Mouse (Mus musculus) forebrain, embryonic 10.5 days (tissue): ENCODE results near the gene Nbeal2. TPM values are rescaled to one million over a fixed set of nuclear protein-coding genes. Genes with fewer than 3 reads are reported as not detected.

Experiments used
- DNase-seq: peaks from one replicate; pipeline ENCODE4 v3.0.0-alpha.2; 2017; ENCODE audit warnings: low spot score; ENCODE audit errors: extremely low spot score
- H3K27ac ChIP-seq: fragments of 300-500 bp; sonication (generic); 2 replicates; pipeline ENCODE4 v1.5.1; 2016; ENCODE audit warnings: mild to moderate bottlenecking
- H3K27me3 ChIP-seq: fragments of 300-500 bp; sonication (generic); 2 replicates; pipeline ENCODE4 v1.6.1; 2016; ENCODE audit warnings: mild to moderate bottlenecking; ENCODE audit not compliant: poor library complexity, severe bottlenecking
- H3K36me3 ChIP-seq: fragments of 300-500 bp; sonication (generic); replicated peaks from 2 replicates; pipeline ENCODE4 v1.6.1; 2016; ENCODE audit warnings: mild to moderate bottlenecking, moderate library complexity
- H3K4me1 ChIP-seq: fragments of 300-500 bp; sonication (generic); 2 replicates; pipeline ENCODE4 v1.6.1; 2016
- H3K4me3 ChIP-seq: fragments of 300-500 bp; sonication (generic); 2 replicates; pipeline ENCODE4 v1.5.1; 2016; ENCODE audit warnings: mild to moderate bottlenecking, moderate library complexity
- H3K9me3 ChIP-seq: fragments of 300-500 bp; sonication (generic); 2 replicates; pipeline ENCODE4 v1.6.1; 2016; ENCODE audit warnings: mild to moderate bottlenecking, moderate library complexity
- WGBS: fragments of 180-500 bp; shearing (Covaris S2); methylation state at CpG from one replicate; pipeline ENCODE4 v1.1.7; 2016; 5-methylcytosine and 5-hydroxymethylcytosine counted together
- polyA plus RNA-seq: library from polyadenylated mRNA; unstranded; fragments of >200 nt; fragmentation: Nextera tagmentation; extraction: Ambion mirVana; gene quantifications from 2 replicates; pipeline ENCODE4 v1.2.1, GENCODE M21; 2016

Gene Nbeal2
- polyA plus RNA-seq, result 1.4 and 2.0 TPM in 2 replicates

DNA sequence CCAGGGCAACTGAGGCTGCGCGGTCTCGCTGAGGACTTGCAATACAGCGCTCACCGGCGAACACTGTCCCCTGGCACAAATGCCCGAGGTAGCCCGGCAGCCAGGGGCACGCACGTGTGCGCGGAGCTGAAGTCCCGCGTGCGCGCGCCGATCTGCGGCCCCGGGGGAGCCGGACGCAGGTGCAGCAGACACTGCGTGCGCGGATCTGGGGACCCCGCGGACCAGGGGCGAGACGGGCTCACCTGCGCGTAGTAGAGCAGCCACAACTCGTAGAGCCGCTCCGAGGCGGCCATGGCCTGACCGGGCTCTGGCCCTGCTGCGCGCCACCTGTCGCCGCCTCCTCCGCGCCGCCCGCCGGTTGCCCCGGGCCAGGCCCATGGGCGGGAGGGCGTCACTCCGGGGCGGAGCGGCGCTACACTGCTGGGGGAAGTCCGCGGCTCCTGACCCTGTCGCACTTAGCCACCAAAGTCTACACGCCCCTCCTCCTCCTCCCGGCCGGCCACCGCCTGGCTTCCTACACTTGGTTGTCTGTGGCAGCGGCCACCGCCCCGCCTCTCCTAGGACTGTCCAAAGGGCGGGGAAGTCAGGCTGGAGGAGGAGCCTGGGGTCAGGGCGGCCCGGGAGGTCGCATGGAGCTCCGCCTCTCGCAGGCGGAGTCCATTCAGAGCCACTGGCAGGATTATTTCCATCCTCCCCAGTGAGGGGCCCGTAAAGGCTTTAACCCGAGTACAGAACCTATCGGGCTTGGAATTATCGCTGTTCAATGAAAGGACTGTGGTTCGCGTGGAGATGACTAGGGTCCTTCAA lies at the start of gene Nbeal2:
TSS of gene Nbeal2 (minus strand) at position 507 of the 807 bp plus-strand sequence.
- Histone ChIP-seq H3K27me3 (peaks cover 35% of the 10 kb centered on the region), H3K4me1 (peaks cover 71% of the 10 kb centered on the region), H3K36me3 (peaks cover 6% of the 10 kb centered on the region), H3K4me3 (peak within 1 kb of the TSS; percentile 85), H3K27ac (peak within 1 kb of the TSS; percentile 87), H3K9me3 (no peaks in the 10 kb centered on the region)
- DNase-seq, result peak; percentile 91
- WGBS, result under 1% methylated on average over 75 of the region's 75 CpGs

DNA sequence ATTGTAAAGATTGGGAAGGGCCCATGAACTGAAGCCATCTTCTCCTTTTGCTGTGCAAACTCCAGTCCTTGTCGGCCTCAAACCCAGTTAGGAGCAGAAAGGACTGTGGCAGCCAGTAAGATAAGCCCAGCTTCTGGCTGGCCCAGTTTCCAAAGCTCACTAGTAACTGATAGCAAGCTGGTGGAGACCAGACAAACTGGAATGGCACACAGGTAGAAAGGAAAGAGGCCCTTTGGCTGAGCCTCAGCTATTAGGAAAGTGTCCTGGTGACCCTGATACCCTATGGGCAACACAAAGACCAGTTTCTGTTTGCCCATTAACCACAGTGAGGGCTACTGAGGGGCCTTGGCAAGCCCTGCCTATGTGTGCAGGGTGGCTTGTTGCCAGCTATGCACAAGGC lies 48.9 kb upstream of the Nbeal2 start:
- no peak for DNase-seq
- Histone ChIP-seq H3K4me3 (no peak overlapping the region), H3K9me3 (no peaks in the 10 kb centered on the region), H3K4me1 (0 out of 2 replicates have a peak, but pooled peaks cover 4% of the 10 kb centered on the region), H3K27ac (no peak overlapping the region), H3K36me3 (peaks cover 43% of the 10 kb centered on the region), H3K27me3 (no peaks in the 10 kb centered on the region)
- 79% methylated on average over 1 of the region's 1 CpGs for WGBS

DNA sequence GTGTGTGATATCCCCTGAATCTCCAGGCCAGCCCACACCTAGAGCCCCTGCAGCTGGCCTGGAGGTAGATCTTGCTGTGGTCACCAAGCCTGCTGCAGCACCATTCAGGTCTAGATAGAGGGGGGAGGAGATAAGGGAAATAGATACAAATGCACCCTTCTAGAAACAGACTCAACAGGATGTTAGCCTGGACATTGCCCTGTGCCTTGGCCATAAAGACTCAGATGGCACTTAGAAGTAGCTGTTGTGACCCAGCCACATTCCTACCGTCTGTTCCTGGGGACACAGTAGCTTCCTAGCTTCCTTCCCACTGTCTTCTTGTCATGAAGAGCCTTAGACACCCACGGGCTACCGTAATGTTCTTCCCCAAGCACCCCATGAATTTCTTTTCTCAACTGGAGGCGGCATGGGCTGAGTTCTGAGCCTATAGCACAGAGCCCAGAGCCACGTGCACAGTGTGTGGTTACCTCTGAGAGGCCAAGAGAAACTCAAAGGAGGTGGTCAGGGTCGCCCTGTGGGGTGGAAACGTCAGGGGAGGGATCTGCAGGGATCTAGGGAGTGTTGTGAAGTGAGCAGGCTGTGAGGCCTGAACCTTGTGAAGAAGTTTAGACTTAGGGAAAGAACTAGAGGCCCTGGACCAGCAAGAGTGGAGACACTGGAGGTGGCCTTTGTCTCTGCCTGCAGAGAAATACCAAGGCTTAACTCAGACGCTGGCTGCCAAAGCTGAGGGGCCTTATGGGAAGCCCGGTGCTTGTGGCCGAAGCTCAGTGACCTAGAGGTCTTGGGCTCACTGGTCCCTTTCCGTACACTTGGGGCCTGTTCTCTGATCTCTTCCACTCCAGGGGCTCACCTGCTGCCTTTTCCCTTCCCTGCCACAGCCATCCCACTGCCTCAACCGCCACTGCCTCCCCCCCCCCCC lies 47.4 kb upstream of the Nbeal2 start:
- Histone ChIP-seq H3K4me1 (peaks cover 7% of the 10 kb centered on the region; the same call in 1 of the 2 replicates), H3K27ac (no peak overlapping the region), H3K36me3 (peaks cover 58% of the 10 kb centered on the region), H3K4me3 (no peak overlapping the region), H3K9me3 (no peaks in the 10 kb centered on the region), H3K27me3 (no peaks in the 10 kb centered on the region)
- no peak for DNase-seq
- WGBS, result 72% methylated on average over 11 of the region's 12 CpGs

DNA sequence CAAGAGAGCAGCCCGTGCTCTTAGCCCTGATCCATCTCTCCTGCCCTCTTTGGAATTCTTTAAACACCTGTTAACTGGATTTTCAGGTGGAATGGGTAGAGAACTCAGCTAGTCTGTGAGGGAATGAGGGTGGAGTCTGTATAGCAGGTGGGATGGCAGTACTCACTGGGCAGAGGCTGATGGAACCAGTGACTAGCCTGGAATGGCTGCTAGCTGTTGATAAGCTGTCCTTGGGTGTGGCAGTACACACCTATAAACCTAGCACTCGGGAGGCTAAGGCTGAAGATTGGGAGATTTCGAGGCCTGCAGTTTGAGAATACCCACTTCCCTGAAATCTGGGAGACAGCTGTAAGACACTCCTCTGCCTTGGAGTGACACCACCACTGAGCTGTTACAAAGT lies 45.6 kb upstream of the Nbeal2 start:
- Histone ChIP-seq H3K27me3 (no peaks in the 10 kb centered on the region), H3K4me1 (peaks cover 7% of the 10 kb centered on the region; the same call in 1 of the 2 replicates), H3K9me3 (no peaks in the 10 kb centered on the region), H3K27ac (no peak overlapping the region), H3K36me3 (peaks cover 68% of the 10 kb centered on the region), H3K4me3 (no peak overlapping the region)
- no peak for DNase-seq
- 94% methylated on average over 3 of the region's 3 CpGs for WGBS

DNA sequence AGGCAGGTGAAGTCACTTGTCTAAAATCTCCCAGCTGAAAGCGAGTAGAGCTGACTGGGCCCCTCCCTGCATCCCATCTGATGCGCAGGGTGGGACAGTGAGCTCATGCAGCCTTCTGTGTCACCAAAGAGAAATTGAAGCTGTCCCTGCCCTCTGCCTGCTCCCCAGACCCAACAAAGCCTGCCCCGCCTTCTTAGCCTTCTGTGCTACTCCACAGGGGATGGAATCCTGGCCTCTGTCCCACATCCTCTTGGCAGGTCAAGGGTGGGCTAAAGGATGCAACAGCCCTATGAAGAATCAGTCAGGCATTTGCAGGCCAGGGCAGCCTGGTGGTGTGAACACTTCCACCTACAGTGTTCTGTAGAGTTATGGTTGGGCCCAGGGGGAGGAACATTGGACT lies 43.5 kb upstream of the Nbeal2 start:
- H3K4me1 ChIP-seq, result peaks cover 7% of the 10 kb centered on the region; the same call in 1 of the 2 replicates
- 86% methylated on average over 3 of the region's 3 CpGs for WGBS
- no peaks in the 10 kb centered on the region for H3K27me3 ChIP-seq
- no peak overlapping the region for H3K4me3 ChIP-seq
- H3K9me3 ChIP-seq, result no peaks in the 10 kb centered on the region
- H3K36me3 ChIP-seq, result peaks cover 84% of the 10 kb centered on the region
- no peak overlapping the region for H3K27ac ChIP-seq
- DNase-seq, result no peak

DNA sequence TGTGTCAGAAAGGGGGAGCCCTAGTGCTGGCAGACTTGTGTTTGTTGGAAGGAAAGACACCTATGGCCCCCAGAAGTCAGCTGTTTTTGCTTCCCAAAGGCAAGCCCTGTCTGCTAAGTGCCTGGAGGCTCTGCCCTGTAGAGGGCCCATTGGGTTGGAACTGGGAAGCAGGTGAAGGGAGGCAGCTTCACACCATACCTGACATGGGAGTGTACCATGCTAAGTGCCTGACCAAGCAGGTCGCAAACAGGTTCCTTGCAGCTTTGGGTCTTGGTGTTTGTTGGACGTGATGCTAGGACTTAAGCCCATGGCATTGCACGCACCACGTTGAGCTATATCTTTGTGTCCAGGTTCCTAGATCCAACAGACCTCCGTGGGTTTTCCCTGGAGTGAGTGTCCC lies 42.5 kb upstream of the Nbeal2 start:
- peaks cover 4% of the 10 kb centered on the region; the same call in 1 of the 2 replicates for H3K4me1 ChIP-seq
- H3K27me3 ChIP-seq, result no peaks in the 10 kb centered on the region
- H3K9me3 ChIP-seq, result no peaks in the 10 kb centered on the region
- H3K4me3 ChIP-seq, result no peak overlapping the region
- no peak for DNase-seq
- H3K36me3 ChIP-seq, result peaks cover 80% of the 10 kb centered on the region
- 94% methylated on average over 5 of the region's 5 CpGs for WGBS
- H3K27ac ChIP-seq, result no peak overlapping the region

DNA sequence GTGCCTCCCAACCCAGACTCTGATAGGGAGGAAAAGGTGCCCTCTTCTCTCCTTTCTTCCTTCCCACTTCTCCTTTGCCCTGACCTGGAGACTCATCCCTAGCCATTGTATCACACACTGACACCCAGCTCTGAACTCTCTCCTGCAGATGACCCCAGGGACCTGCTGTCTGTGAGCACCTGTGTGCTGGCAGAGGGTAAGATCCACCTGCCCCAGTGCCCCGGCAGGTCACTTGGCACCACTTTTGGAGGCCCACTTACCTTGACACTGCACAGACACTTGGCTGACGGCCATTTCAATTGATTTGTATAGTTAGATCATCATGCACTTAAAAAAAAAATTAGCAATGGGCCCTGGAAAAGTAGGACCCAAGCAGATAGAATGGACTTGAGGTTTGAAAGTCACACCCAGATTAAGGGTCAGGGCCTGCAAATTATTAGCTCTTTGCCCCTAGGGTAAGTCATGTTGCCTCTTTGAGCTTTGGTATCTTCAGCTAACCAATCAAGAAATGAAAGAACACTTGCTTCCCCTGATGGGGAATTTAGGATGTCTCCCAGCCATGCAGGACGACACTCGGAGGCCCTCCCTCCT lies 41.3 kb upstream of the Nbeal2 start:
- Histone ChIP-seq H3K4me1 (peaks cover 3% of the 10 kb centered on the region; the same call in 1 of the 2 replicates), H3K27ac (no peak overlapping the region), H3K9me3 (no peaks in the 10 kb centered on the region), H3K36me3 (peaks cover 68% of the 10 kb centered on the region), H3K4me3 (no peak overlapping the region), H3K27me3 (no peaks in the 10 kb centered on the region)
- no peak for DNase-seq
- WGBS, result 87% methylated on average over 4 of the region's 4 CpGs

DNA sequence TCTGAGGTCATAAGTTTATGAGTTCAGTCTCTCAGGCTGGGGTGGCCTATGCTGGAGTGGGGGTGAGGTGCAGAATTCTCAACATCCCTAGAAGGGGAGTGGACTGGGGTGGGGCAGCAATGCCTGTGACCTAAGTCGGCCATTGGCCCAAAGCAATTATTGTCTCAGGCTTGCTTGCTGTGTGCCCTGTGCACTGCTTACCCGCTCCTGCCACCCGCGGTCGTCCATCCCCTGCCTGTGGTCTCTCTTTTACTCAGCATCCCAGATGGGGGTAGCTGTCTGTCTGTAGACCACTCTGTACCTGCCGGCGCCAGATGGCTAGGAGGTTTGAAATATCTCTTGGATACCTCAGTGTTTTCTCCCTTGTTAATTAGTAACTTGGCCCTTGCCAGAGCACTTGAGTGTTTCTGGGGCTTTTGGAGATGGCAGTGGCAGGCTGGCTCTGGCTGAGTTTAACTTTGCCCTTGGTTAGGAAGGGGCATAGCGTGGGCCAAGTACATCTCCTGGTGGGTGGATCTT lies 35.4 kb upstream of the Nbeal2 start:
- H3K4me3 ChIP-seq, result no peak overlapping the region
- DNase-seq, result no peak
- WGBS, result 94% methylated on average over 8 of the region's 8 CpGs
- H3K27ac ChIP-seq, result no peak overlapping the region
- H3K4me1 ChIP-seq, result peaks cover 27% of the 10 kb centered on the region
- no peaks in the 10 kb centered on the region for H3K27me3 ChIP-seq
- no peaks in the 10 kb centered on the region for H3K9me3 ChIP-seq
- H3K36me3 ChIP-seq, result peaks cover 27% of the 10 kb centered on the region

DNA sequence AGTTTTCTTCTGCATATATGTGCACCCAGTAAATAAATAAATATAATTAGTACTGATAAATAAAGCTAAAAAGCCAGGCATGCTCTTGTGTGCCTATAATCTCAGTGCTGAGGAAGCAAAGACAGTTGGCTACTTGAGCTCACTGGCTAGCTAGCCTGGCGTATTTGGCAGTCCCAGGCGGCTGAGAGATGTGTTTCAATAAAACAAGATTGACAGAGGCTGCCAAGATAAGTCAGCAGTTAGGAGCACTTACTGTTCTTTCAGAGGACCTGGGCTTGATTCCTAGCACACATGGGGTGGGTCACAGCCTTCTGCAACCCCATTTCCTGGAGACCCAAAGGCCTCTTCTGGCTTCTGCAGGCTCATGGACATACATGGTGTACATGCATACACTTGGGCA lies 33.9 kb upstream of the Nbeal2 start:
- Histone ChIP-seq H3K36me3 (peaks cover 13% of the 10 kb centered on the region), H3K4me3 (no peak overlapping the region), H3K27me3 (no peaks in the 10 kb centered on the region), H3K9me3 (no peaks in the 10 kb centered on the region), H3K4me1 (peaks cover 40% of the 10 kb centered on the region), H3K27ac (no peak overlapping the region)
- WGBS, result 92% methylated on average over 2 of the region's 2 CpGs
- no peak for DNase-seq

DNA sequence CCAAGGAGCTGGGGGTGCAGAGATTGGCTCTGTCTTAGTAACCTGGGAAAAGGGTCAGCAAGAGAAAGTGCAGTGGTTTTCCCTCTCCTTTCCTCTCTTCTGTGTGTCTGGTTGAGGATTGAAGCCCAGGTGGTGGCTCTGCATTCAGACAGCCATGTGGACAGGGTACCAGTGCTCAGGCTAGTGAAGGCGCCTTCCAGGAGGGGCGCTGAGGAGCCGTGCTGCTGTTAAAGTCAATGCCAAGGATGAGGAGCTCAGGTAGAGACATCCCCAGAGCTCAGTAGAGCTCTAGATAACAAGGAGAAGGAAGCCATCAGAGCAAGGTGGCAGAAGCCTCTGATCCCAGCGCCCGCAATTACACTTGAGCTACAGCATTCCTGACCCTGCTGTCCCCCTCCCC lies 33.1 kb upstream of the Nbeal2 start:
- Histone ChIP-seq H3K4me1 (peaks cover 45% of the 10 kb centered on the region), H3K4me3 (no peak overlapping the region), H3K36me3 (peaks cover 6% of the 10 kb centered on the region), H3K27me3 (no peaks in the 10 kb centered on the region), H3K9me3 (no peaks in the 10 kb centered on the region), H3K27ac (no peak overlapping the region)
- no peak for DNase-seq
- WGBS, result 65% methylated on average over 5 of the region's 5 CpGs

DNA sequence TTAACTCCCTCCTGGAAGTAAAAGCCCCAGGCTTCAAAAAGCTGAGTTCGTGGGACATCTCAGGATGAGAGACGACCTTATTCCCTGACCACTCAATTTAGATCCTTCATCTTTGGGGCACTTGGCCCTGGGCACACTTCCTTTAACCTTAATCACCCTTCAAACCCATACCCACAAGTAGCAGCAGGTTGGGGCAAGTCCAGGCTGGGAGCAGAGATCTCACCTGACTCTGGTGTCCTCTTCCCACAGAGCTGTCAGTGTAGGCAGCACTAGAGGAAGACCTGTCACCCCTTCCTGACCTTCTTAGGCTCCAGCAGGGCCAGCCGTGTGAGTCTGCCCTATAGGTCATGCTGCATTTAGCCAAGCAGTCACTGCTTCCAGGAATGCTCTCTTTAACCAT lies 32.5 kb upstream of the Nbeal2 start:
- WGBS, result 64% methylated on average over 3 of the region's 3 CpGs
- H3K4me1 ChIP-seq, result peaks cover 51% of the 10 kb centered on the region

DNA sequence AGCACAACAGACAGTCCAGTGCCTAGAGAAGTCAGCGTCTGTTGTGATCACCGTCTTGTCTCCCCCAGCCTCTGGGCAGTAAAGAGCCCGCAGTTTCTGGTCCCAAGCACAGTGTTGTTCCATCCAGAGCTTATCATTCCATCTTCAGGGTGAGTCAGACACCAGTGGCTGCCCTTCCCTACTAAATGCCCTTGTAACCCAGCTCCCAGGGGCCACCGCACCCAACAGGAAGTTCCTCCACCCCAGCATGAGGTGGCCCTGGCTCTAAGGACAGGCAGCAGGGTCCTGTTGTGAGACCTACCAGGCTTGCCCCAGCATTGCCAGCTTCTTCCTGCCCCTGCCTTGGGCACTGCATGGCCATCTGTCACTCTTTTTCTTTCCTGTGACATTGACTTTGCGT lies 31.6 kb upstream of the Nbeal2 start:
- no peak for DNase-seq
- Histone ChIP-seq H3K36me3 (peaks cover 6% of the 10 kb centered on the region; the same call in 1 of the 2 replicates), H3K4me3 (no peak overlapping the region), H3K9me3 (no peaks in the 10 kb centered on the region), H3K27me3 (no peaks in the 10 kb centered on the region), H3K4me1 (peaks cover 60% of the 10 kb centered on the region), H3K27ac (peak overlapping the region; percentile 66; the same call in 1 of the 2 replicates)
- WGBS, result 92% methylated on average over 5 of the region's 5 CpGs

More for the DNA sequence above, 32.5 kb upstream of the Nbeal2 start:
- no peaks in the 10 kb centered on the region for H3K27me3 ChIP-seq
- no peak for DNase-seq
- H3K36me3 ChIP-seq, result peaks cover 6% of the 10 kb centered on the region
- H3K27ac ChIP-seq, result no peak overlapping the region
- no peak overlapping the region for H3K4me3 ChIP-seq
- no peaks in the 10 kb centered on the region for H3K9me3 ChIP-seq
